Mouse (Mus musculus) cerebellum, adult 2 months (tissue): Measurements from ENCODE around the gene Nmb. TPM values are rescaled to one million over a fixed set of nuclear protein-coding genes. Genes with fewer than 3 reads are reported as not detected.

Experiments used
- DNase-seq, 2 experiments: peaks; one replicate each; pipeline ENCODE4 v3.0.0; 2021
- H3K27ac ChIP-seq: fragments of 200-500 bp; 2 replicates; pipeline ENCODE4 v1.5.1; 2012; ENCODE audit warnings: low read length, control low read depth, inconsistent platforms; ENCODE audit not compliant: insufficient read depth
- H3K27me3 ChIP-seq: fragments of 200-500 bp; 2 replicates; pipeline ENCODE4 v1.6.1; 2012; ENCODE audit warnings: inconsistent platforms, mild to moderate bottlenecking, low read length, moderate library complexity; ENCODE audit not compliant: control insufficient read depth, insufficient read depth
- H3K4me1 ChIP-seq: fragments of 200-500 bp; 2 replicates; pipeline ENCODE4 v1.6.1; 2011; ENCODE audit warnings: low read length; ENCODE audit not compliant: control insufficient read depth, insufficient read depth
- H3K4me3 ChIP-seq: fragments of 200-500 bp; replicated peaks from 2 replicates; pipeline ENCODE3; 2011; ENCODE audit warnings: mild to moderate bottlenecking, low read depth, low read length, control low read depth; ENCODE audit not compliant: insufficient read depth
- CTCF ChIP-seq: fragments of 200-500 bp; IDR thresholded peaks from 2 replicates; pipeline ENCODE4 v1.5.1; 2011; ENCODE audit warnings: low read depth, mild to moderate bottlenecking, control low read depth, low read length, moderate library complexity, borderline replicate concordance; ENCODE audit not compliant: insufficient read depth
- POLR2A ChIP-seq: fragments of 200-500 bp; IDR thresholded peaks from 2 replicates; pipeline ENCODE4 v1.6.1; 2011; ENCODE audit warnings: low read length, control low read depth, borderline replicate concordance; ENCODE audit not compliant: insufficient read depth
- WGBS: fragments of 180-500 bp; shearing (Covaris S2); methylation state at CpG from one replicate; pipeline ENCODE4 v1.1.7; 2018; 5-methylcytosine and 5-hydroxymethylcytosine counted together
- polyA plus RNA-seq: library from polyadenylated mRNA; depleted of rRNA; stranded (reverse); fragments of >200 nt; gene quantifications from 2 replicates; pipeline ENCODE4 v1.2.3, GENCODE M21; 2012

Gene Nmb
- polyA plus RNA-seq, 1 experiment, result 9.8 TPM

DNA sequence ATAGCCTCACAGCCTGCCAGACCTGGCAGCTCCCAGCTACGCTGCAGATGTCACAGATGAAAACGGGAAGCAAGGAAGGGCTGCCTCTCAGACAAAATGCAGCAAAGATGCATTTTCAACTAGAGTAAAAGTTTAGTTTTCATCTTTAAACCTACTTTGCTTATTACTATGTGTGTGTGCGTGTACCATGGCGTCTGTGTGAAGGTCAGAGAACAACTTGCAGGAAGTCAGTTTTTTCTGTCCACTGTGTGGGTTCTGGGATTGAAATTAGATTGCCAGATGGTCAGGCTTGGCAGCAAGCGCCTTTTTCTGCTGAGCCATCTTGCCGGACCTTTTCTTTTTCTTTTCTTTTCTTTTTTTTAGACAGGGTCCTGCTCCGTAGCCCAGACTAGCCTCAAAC is 10.7 kb downstream of the Nmb start:
- WGBS, result 9% methylated on average over 7 of the region's 7 CpGs
- Histone ChIP-seq H3K27me3 (no peaks in the 10 kb centered on the region), H3K4me1 (peaks cover 29% of the 10 kb centered on the region), H3K4me3 (no peak overlapping the region), H3K27ac (peak overlapping the region; percentile 98)
- peak; percentile 64 to 77 for DNase-seq
- TF ChIP-seq CTCF, result no peak
- peak; percentile 3; the same call in 1 of the 2 replicates for TF ChIP-seq POLR2A

DNA sequence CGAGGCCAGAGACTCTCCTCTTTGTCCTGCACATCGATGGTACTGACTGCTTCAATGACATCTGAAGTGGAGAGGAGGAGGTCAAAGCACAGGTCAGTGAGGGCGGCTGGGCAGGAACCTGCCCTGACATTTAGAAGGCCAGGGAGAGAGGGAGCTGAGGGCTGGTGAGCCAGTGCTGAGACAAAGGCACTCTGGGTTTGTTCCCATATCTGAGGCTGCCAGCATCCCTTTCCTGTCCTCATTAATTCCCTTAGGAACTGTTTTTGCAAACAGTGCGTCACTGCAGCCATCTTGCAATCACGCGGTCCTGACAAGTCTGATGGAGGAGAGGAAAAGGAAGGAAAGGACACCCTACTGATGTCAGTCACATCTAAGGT is 11.1 kb downstream of the Nmb start:
- WGBS, result 6% methylated on average over 6 of the region's 6 CpGs
- no peak overlapping the region for H3K4me3 ChIP-seq
- peak overlapping the region; percentile 98 for H3K27ac ChIP-seq
- DNase-seq, result peak in 1 of 2 experiments; percentile 58
- peaks cover 29% of the 10 kb centered on the region for H3K4me1 ChIP-seq
- H3K27me3 ChIP-seq, result no peaks in the 10 kb centered on the region
- TF ChIP-seq CTCF (no peak), POLR2A (no peak)

DNA sequence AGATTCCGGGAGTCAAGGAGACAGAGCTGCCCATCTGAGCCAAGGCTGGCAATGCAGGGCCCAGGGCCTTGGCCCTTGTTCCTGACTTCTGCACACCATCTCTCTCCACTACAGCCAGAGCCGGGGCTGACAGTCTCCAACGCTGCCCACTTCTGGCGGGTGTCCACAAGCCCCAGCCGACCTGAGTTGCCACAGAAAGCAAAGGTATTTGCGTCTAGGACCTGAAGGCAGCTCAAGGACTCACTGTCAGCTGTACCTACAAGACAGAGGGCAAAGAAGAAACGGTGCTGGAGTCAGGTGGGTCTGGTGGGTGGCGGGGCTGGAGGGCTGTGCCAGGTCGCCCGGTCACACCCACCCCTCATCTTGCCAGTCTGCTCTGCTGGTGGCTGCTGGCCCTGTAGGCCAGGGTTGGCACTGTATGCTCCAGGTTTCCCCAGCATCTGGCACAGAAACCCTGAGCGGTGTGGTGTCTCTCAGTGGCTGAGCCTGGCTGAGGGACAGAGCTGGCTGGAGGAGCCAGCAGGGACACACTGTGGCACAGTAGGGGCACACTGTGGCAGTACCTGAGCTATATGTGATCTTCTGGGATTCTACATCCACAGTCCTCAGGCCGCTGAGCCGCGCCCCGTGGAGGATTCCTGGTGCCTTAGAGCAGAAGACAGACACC is 11.7 kb downstream of the Nmb start:
- DNase-seq, result peak; percentile 67 to 69
- H3K4me1 ChIP-seq, result peaks cover 29% of the 10 kb centered on the region
- TF ChIP-seq CTCF (no peak), POLR2A (no peak)
- peak overlapping the region; percentile 98 for H3K27ac ChIP-seq
- H3K27me3 ChIP-seq, result no peaks in the 10 kb centered on the region
- WGBS, result 12% methylated on average over 15 of the region's 15 CpGs
- H3K4me3 ChIP-seq, result no peak overlapping the region

DNA sequence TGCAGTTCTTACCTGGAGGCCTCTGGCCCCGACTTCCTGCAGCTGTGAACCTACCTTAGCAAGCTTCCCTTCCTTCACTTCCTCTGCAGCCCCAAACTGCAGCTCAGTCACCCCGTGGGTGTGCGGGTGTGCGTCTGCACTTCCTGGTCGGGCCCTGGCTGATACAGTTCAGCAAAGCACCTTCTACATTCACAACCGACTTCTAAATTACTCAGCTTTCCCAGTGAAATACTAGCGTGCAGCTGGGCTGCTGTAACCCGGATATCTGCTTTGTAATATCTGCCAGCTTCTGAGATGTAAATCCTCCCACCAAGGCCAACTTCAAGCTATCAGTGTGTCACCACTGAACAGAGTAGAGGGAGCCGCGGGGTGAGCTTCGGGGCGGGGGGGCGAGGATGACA is 15.0 kb downstream of the Nmb start:
- Histone ChIP-seq H3K4me3 (no peak overlapping the region), H3K4me1 (peaks cover 20% of the 10 kb centered on the region), H3K27me3 (no peaks in the 10 kb centered on the region), H3K27ac (no peak overlapping the region)
- 85% methylated on average over 13 of the region's 13 CpGs for WGBS
- no peak for DNase-seq
- no peak for TF ChIP-seq POLR2A

DNA sequence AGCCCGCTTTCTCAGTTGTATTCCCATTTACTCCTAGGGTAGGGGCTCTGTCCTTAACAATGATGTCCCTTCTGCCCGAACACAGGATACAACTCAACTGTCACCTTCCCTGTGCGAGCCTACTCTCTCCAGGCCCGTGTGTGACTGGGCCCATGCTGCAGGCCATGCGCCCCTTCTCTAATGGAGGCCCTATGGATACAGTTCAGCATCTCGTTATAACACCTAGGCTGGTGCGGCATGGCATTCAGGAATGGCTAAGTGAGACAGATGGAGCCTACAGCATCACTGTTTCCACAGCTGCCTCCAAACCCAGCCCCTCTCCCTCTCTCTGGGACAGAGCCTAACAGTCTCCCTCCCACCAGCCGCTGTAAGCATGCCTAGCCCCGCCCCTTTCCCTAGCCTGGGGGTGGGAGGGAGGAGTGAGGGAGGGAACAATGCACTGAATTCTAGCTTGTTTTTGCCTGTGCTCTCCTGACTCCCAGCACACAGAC is 15.8 kb downstream of the Nmb start:
- Histone ChIP-seq H3K4me1 (peaks cover 15% of the 10 kb centered on the region), H3K27me3 (no peaks in the 10 kb centered on the region), H3K4me3 (no peak overlapping the region), H3K27ac (no peak overlapping the region)
- DNase-seq, result peak in 1 of 2 experiments; percentile 13
- 50% methylated on average over 9 of the region's 9 CpGs for WGBS
- TF ChIP-seq CTCF (no peak), POLR2A (no peak)

DNA sequence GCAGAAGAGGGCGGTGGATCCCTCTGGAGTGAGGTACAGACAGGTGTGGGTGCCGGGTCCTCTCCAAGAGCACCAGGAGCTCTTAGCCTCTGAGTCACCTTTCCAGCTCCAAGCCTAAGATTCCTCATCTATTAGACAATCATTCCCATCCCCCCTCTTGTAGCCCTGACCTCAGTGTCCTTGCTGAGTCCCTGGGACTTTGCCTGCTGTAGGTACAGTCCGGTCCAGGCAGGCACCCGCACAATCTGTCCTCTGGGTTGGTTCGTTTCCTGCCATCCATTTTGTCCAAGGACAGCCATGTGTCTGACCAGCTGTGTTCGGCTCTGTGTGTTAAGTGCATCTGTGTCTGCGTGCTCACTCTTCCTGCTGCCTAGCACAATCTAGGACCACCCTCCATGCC is 16.3 kb downstream of the Nmb start:
- Histone ChIP-seq H3K27ac (no peak overlapping the region), H3K4me1 (peaks cover 10% of the 10 kb centered on the region), H3K4me3 (no peak overlapping the region), H3K27me3 (no peaks in the 10 kb centered on the region)
- TF ChIP-seq CTCF (no peak), POLR2A (no peak)
- 61% methylated on average over 7 of the region's 7 CpGs for WGBS
- peak in 1 of 2 experiments; percentile 19 for DNase-seq

DNA sequence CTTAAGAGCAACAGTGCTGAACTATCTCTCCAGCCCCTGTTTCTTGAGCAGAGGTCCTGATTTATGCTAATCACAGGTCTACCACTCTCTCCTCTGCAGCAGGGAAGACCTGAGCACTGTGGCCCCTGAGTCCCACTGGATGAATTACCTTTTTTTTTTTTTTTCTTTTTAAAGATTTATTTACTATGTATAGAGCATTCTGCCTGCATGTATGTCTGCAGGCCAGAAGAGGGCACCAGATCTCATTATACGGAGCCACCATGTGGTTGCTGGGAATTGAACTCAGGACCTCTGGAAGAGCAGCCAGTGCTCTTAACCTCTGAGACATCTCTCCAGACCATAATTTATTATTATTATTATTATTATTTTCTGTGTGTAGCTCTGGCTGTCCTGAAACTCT is 19.2 kb downstream of the Nmb start:
- Histone ChIP-seq H3K27ac (no peak overlapping the region), H3K4me3 (no peak overlapping the region), H3K27me3 (no peaks in the 10 kb centered on the region), H3K4me1 (no peaks in the 10 kb centered on the region)
- TF ChIP-seq CTCF (peak; percentile 10; the same call in 1 of the 2 replicates), POLR2A (no peak)
- DNase-seq, result no peak
- WGBS, result 50% methylated on average over 1 of the region's 1 CpGs

DNA sequence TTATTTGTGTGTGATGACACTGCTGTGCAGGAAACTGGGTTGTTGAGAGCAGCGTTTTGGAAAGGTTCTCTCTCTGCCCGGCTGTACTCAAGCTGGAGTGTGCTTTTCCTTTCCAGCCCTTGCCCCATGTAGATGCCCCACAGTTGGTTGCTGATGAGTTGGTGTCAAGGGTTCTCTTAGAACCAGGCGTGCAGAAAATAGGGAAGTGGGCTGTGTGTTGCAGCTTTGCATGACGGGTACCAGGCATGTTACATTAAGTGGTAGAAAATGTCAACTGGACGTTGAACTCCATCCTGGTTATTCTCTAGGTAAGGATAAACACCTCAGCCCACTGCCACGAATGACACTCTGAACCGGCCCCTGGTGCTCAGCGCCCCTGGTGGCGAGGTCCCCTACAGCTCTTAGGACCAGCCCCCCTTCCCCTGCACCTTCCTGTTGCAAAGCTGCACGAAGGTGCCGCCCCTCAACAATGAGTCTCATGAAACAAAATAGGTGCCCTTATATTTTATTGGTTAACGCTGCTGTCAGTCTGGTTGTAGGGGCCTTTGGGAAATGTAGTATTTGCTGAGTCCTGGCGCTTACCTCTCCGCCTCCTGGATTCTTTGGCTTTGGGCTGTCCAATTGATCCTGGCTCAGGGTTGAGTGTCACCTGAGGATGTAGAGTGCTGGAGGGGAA is 21.9 kb downstream of the Nmb start:
- H3K4me3 ChIP-seq, result peak overlapping the region; percentile 64
- no peaks in the 10 kb centered on the region for H3K4me1 ChIP-seq
- peak; percentile 58 to 87 for DNase-seq
- no peaks in the 10 kb centered on the region for H3K27me3 ChIP-seq
- TF ChIP-seq CTCF (peak; percentile 50; the same call in 1 of the 2 replicates), POLR2A (peak; percentile 43; the same call in 1 of the 2 replicates)
- no peak overlapping the region for H3K27ac ChIP-seq
- WGBS, result 18% methylated on average over 14 of the region's 14 CpGs
